Mouse (Mus musculus): ENCODE results near the gene Arhgap23. TPM values are rescaled to one million over a fixed set of nuclear protein-coding genes. Genes with fewer than 3 reads are reported as not detected.

The Arhgap23 gene
- total and polyA plus RNA-seq, 3 experiments: 1.2 to 5.6 (median 4.2) TPM

- no peaks in the 10 kb centered on the region for H3K79me2 ChIP-seq (replicated peaks; ENCODE audit: control insufficient read depth, extremely low read depth, insufficient read depth, poor library complexity, severe bottlenecking)
- in situ Hi-C loops (cut with MboI; ENCODE audit: low pct_ligation_motif_present, low pct_unique_long_range_greater_than_20kb, low sequenced_read_pairs) (no loop called here), dilution Hi-C loops (cut with MboI; ENCODE audit: extremely low pct_ligation_motif_present, extremely low pct_unique_long_range_greater_than_20kb, low sequenced_read_pairs) (no loop called here)
- TF ChIP-seq NRF1 (IDR thresholded peaks at IDR 0.05; ENCODE audit: low read depth, low read length) (no peak), BHLHE40 (IDR thresholded peaks at IDR 0.05; ENCODE audit: low read depth, low read length) (no peak)
- H3K4me2 ChIP-seq (ENCODE audit: insufficient read depth, low read depth, poor library complexity, severe bottlenecking): no peak overlapping the region
- H3K4me3 ChIP-seq (replicated peaks in 1 of 3; ENCODE audit: low read depth in 2 of 3, low read length in 2 of 3, poor library complexity in 1 of 3): no peak overlapping the region
- H3K27ac ChIP-seq (ENCODE audit: insufficient read depth, low read depth): no peak overlapping the region
- H3K9me3 ChIP-seq (replicated peaks; ENCODE audit: low read length): peaks cover 6% of the 10 kb centered on the region
- no peaks in the 10 kb centered on the region for H3K27me3 ChIP-seq (replicated peaks)
- no peak for DNase-seq (ENCODE audit: extremely low read depth)
- no peak overlapping the region for H3K9ac ChIP-seq (ENCODE audit: insufficient read depth, low read depth)
- peaks cover 3 to 18% of the 10 kb centered on the region in 2 experiments for H3K4me1 ChIP-seq (ENCODE audit: control insufficient read depth in 1 of 2, insufficient read depth in 2 of 2)
- peaks cover 10 to 38% of the 10 kb centered on the region in 2 experiments for H3K36me3 ChIP-seq (replicated peaks in 1 of 2; ENCODE audit: control insufficient read depth in 1 of 2, insufficient read depth in 1 of 2, low read length in 1 of 2)
Observed at GRCm38 (mm10) chr11:97500720-97501448, 85.6 kb downstream of the Arhgap23 start.

- dilution Hi-C loops (cut with MboI; ENCODE audit: extremely low pct_ligation_motif_present, extremely low pct_unique_long_range_greater_than_20kb, low sequenced_read_pairs) (no loop called here), in situ Hi-C loops (cut with MboI; ENCODE audit: low pct_ligation_motif_present, low pct_unique_long_range_greater_than_20kb, low sequenced_read_pairs) (no loop called here)
- peaks cover 6% of the 10 kb centered on the region for H3K9me3 ChIP-seq (replicated peaks; ENCODE audit: low read length)
- no peak overlapping the region for H3K4me3 ChIP-seq (replicated peaks in 1 of 3; ENCODE audit: low read depth in 2 of 3, low read length in 2 of 3, poor library complexity in 1 of 3)
- no peak for TF ChIP-seq RCOR1 (conservative IDR thresholded peaks at IDR 0.05; ENCODE audit: low read depth, low read length)
- TF ChIP-seq ZMIZ1 (IDR thresholded peaks at IDR 0.05; ENCODE audit: low read depth, low read length): no peak
- TF ChIP-seq SIN3A (IDR thresholded peaks at IDR 0.05; ENCODE audit: low read length): no peak
- TF ChIP-seq NELFE (IDR thresholded peaks at IDR 0.05; ENCODE audit: low read depth, low read length): no peak
- no peak for TF ChIP-seq IRF4 (IDR thresholded peaks at IDR 0.05; ENCODE audit: low read depth, low read length)
- TF ChIP-seq MAZ (IDR thresholded peaks at IDR 0.05; ENCODE audit: low read depth, low read length): no peak
- TF ChIP-seq HCFC1 (IDR thresholded peaks at IDR 0.05; ENCODE audit: low read depth, low read length): no peak
- no peak for TF ChIP-seq PAX5 (IDR thresholded peaks at IDR 0.05; ENCODE audit: low read length)
- TF ChIP-seq E2F4 (IDR thresholded peaks at IDR 0.05; ENCODE audit: insufficient replicate concordance, low read depth, low read length): no peak
- no peak for TF ChIP-seq ETS1 (conservative IDR thresholded peaks at IDR 0.05; ENCODE audit: low read depth, low read length)
- no peak for TF ChIP-seq ZC3H11A (IDR thresholded peaks at IDR 0.05; ENCODE audit: low read depth, low read length)
- H3K27me3 ChIP-seq (replicated peaks): no peaks in the 10 kb centered on the region
- no peak for DNase-seq (ENCODE audit: extremely low read depth)
- H3K27ac ChIP-seq (ENCODE audit: insufficient read depth, low read depth): no peak overlapping the region
- H3K4me1 ChIP-seq (ENCODE audit: control insufficient read depth in 1 of 2, insufficient read depth in 2 of 2): peaks cover 3 to 28% of the 10 kb centered on the region in 2 experiments
- no peak overlapping the region for H3K4me2 ChIP-seq (ENCODE audit: insufficient read depth, low read depth, poor library complexity, severe bottlenecking)
- no peaks in the 10 kb centered on the region for H3K79me2 ChIP-seq (replicated peaks; ENCODE audit: control insufficient read depth, extremely low read depth, insufficient read depth, poor library complexity, severe bottlenecking)
- peaks cover 10 to 30% of the 10 kb centered on the region in 2 experiments for H3K36me3 ChIP-seq (replicated peaks in 1 of 2; ENCODE audit: control insufficient read depth in 1 of 2, insufficient read depth in 1 of 2, low read length in 1 of 2)
- H3K9ac ChIP-seq (ENCODE audit: insufficient read depth, low read depth): no peak overlapping the region
Observed at GRCm38 (mm10) chr11:97502383-97502782, 87.0 kb downstream of the Arhgap23 start.
